Mouse (Mus musculus): ENCODE measurements around the gene Tspan18.

Gene Tspan18

DNA sequence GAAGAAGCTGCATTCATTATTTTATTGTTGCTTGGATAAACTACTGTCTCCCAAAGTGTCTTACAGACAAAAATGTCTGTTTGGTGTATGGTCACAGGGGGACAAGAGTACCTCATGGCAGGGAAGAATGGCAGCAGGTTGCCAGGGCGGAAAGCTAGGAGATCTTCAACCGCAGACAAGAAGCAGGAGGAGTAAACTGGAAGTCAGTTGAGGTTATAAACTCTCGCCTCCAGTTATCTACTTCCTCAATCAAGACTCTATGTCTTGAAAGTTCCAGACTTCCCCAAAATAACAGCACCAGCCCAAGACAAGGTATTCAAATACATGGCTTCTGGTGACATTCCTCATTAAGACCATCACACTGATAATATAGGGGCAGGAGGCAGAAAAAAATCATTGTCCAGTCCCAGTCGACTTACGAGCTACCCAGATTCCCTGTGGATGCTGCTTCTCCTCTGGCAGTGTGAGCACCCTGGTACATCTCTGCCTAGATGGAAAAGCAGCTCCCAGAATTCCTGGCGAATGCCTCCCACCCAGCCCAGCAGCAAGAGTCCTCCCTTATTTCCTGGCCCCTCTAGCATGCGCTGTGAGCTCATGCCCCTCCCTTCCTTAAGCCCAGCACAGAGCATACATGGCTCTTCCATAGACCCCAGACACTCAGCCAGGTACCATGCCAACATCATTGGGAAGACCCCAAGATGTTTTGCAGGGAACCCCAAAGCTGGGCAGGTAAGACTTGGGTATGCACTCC is 172.2 kb downstream of the Tspan18 start:
- DNase-seq (ENCODE audit: low read depth, low spot score) = no peak

DNA sequence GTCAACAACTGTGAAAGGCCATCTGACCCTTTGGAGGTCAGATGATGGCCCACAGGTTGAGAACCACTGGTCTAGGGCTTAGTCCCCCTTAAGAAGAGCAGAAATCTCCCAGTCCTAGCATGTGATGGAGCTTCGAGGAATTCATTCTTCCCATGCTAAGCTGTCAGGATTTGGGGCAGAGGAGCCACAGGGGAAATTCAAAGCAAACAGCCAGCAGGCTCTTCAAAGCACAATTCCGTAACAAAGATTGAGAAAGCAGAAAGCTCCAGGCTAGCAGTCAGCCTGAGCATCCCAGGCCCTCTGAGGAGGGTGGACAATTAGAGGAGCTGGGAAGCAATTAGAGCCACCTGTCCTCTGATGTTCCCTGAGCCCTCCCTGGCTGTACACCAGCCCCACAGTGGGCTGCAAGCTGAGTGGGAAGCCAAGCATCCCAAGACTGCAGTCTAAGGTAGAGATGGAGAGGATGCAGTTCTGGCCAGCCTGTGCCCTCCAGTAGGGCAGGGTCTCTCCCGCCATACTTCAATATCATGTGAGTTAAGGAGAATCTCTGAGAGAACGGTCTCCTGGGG is 173.8 kb downstream of the Tspan18 start:
- no peak for DNase-seq (ENCODE audit: low read depth, low spot score)

DNA sequence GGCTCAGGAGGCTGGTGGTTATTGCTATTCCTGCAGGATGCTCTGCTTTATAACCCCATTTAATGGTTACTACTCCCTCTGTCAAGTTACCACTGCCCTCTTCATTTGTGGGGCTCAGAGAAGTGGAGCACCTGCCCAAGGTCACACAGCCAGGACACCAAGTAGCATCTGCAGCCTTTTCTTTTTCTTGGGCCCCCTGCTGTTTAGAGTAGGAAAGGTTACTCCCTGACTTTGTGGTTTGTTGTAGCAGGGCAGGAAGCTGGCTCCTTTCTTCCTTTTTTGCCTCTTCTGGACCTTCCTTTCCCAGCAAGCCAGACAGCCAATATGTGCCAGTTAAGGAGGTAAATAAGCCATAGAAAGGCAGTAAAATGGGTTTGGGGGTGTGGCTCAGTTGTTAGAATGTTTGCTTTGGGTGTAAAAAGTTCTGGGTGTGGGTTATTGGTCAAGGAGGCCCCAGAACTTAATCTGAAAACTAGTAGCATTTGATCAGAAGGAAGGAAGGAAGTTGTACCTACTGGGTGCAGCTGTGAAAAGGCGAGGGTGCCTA is 179.7 kb downstream of the Tspan18 start:
- DNase-seq (ENCODE audit: low read depth, low spot score) = no peak

DNA sequence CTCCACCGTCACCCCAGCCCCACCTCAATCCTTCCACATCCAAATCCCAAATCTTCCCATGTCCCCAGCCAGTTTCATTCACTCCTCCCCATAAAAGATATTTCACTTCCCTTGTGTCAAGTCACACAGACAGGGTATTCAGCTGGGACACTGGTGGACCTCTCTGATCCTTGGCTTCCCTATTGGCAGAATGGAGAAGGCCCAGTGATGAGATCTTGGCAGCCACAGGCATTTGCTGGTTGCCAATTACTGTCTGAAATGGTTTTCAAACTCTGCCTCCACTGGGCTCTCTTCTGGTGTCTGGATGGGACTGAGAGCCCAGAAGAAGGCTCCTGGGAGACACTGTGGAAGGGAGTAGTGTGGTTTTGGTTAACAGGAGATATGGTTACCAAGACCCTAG is 180.5 kb downstream of the Tspan18 start:
- DNase-seq (ENCODE audit: low read depth, low spot score) = no peak

DNA sequence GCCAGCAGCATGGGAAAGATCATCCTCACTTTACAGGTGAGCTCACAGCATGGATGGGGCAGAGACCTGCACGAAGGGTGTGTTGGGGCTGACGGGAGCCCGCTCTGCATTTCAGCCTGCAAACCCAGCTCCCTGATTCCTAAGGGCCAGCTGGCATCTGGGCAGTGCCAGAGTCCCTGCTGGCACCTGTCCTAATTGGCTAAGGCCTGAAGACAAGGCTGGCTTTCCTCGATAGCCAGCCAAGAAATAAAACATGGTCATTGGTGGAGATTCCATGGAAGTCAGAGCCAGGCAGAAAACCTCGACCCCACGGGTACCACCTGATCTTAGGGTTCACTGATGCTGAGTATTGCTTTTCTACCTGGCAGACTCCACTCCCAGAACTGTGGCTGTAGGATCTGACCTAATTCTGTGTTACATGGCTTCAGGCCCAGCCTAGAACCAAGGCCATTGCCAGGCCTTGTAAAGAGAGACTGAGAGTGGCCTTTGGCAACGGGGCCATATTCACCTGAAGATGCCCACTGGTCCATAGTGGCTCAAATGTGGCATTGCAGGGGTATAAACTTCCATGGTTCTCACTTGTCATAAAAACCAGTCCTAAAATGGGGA is 181.3 kb downstream of the Tspan18 start:
- DNase-seq (ENCODE audit: low read depth, low spot score) = no peak

DNA sequence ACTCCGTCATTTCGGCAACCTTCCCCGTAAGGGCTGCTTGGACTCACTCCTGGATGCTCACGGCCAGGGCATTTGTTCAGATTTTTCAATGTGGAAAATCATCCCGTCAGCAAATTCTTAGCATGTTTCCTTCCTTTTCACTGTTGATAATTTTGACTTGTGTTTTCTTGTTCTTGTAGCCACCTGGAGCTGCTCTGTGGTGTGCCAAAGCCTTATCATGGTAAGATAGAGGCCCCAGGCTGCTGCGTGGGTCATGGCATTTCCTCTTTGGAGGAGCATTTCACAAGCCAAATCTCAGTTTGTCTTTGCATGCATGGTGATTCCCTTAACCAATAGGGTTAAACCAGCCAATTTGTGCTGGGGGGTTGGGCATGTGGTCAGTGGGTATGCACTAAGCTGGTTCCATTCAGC is 182.1 kb downstream of the Tspan18 start:
- DNase-seq (ENCODE audit: low read depth, low spot score) = no peak
